Mouse (Mus musculus): Measurements from ENCODE around the gene Sh2d7.

DNA sequence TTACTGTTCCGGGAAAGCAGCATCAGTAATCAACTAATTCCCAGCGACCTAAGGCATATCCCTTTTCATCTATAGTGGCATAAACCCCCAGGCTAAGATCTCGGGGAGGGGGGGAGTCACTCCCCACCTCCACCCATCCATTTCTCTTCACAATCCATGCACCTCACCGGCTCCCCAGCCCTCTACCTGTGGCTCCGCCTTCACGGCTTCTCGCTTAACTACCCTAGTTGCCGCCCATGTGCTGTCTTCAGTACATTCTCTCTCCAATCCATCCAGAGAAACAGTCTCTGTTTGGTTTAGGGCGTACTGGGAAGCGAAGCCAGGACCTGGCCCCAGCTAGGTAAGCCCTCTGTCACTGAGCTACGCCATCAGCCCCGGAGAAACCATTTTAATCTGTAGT, 35.9 kb upstream of the Sh2d7 start:
- TF ChIP-seq POLR2A (IDR thresholded peaks at IDR 0.05; ENCODE audit: extremely low read depth, insufficient read depth, low read length), result no peak
- TF ChIP-seq CTCF (IDR thresholded peaks at IDR 0.05; ENCODE audit: extremely low read depth, insufficient read depth, low read length), result no peak
